Mouse (Mus musculus) urinary bladder, postnatal 36 days (tissue): ENCODE measurements around the gene Cgref1.

Experiments used
- DNase-seq, 2 experiments: peaks; one replicate each; pipeline ENCODE4 v3.0.0; 2022; ENCODE audit warnings: low spot score in 2 of 2, mixed read lengths in 1 of 2

Cgref1 gene

GRCm38 (mm10) chr5:30917348-30917747 is 28.0 kb downstream of the Cgref1 start:
- DNase-seq = no peak

GRCm38 (mm10) chr5:30916841-30917240 is 28.6 kb downstream of the Cgref1 start:
- no peak for DNase-seq

GRCm38 (mm10) chr5:30915974-30916433 is 29.4 kb downstream of the Cgref1 start:
- peak; percentile 72 to 87 for DNase-seq

GRCm38 (mm10) chr5:30915456-30915855 is 29.9 kb downstream of the Cgref1 start:
- no peak for DNase-seq

GRCm38 (mm10) chr5:30914849-30915248 is 30.5 kb downstream of the Cgref1 start:
- DNase-seq = no peak

GRCm38 (mm10) chr5:30914101-30914635 is 31.2 kb downstream of the Cgref1 start:
- DNase-seq = no peak

- DNase-seq = peak; percentile 46 to 57
Observed at GRCm38 (mm10) chr5:30913060-30913841, 32.1 kb downstream of the Cgref1 start, which contains the start of gene Emilin1. Gene Emilin1 (plus strand): TSS chr5:30913402.

GRCm38 (mm10) chr5:30912156-30912555 is 33.2 kb downstream of the Cgref1 start:
- DNase-seq = no peak

GRCm38 (mm10) chr5:30910481-30910880 is 34.9 kb downstream of the Cgref1 start:
- DNase-seq = no peak

GRCm38 (mm10) chr5:30909863-30910262 is 35.5 kb downstream of the Cgref1 start:
- no peak for DNase-seq

- DNase-seq = no peak
Observed at GRCm38 (mm10) chr5:30909300-30909659, 36.1 kb downstream of the Cgref1 start.

- DNase-seq = no peak
Observed at GRCm38 (mm10) chr5:30908426-30909299, 36.7 kb downstream of the Cgref1 start.

- peak; percentile 92 to 97 for DNase-seq
Observed at GRCm38 (mm10) chr5:30907413-30908059, 37.9 kb downstream of the Cgref1 start, which contains the start of gene Ost4. Gene Ost4 (minus strand): TSS chr5:30907788.

GRCm38 (mm10) chr5:30901860-30902259 is 43.5 kb downstream of the Cgref1 start:
- DNase-seq = no peak

GRCm38 (mm10) chr5:30890375-30890774 is 55.0 kb downstream of the Cgref1 start:
- DNase-seq = no peak

- DNase-seq = no peak
Observed at GRCm38 (mm10) chr5:30889088-30889754, 56.2 kb downstream of the Cgref1 start.

GRCm38 (mm10) chr5:30888337-30889087 is 56.9 kb downstream of the Cgref1 start, which contains the start of gene Agbl5:
Gene Agbl5 (plus strand): TSS chr5:30888694.
- peak; percentile 88 to 90 for DNase-seq

GRCm38 (mm10) chr5:30887858-30888336 is 57.5 kb downstream of the Cgref1 start:
- peak; percentile 89 to 94 for DNase-seq

- peak; percentile 55 to 64 for DNase-seq
Observed at GRCm38 (mm10) chr5:30887331-30887761, 58.0 kb downstream of the Cgref1 start.

- DNase-seq = no peak
Observed at GRCm38 (mm10) chr5:30886731-30887130, 58.7 kb downstream of the Cgref1 start.
